Mouse (Mus musculus): ENCODE measurements at regions not wholly inside any gene's neighbourhood (a gene's known extent, or its start where the extent isn't known, plus 50 kb on each side); places are given as distances from the start of the nearest gene placed in this dataset.

DNA sequence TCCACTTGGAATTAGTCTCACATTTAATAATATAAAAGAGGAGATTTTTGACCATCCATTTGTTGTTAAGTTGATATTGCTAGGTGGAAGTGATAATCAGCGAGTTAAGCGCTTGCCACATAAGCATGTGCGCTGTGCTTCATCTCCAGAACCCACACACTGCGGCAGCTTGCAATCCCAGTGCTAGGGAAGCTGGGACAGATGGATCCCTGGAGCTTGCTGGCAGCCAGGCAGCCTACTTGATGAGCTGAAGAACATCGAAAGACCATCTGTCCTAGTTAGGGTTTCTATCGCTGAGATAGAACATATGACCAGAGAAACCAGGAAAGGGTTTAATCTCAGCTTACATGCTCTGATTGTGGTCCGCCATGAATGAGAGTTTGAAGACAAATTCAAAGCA lies 266.1 kb upstream of the Pfn2 start:
- Histone ChIP-seq H3K9me3 (no peaks in the 10 kb centered on the region), H3K36me3 (no peaks in the 10 kb centered on the region), H3K27ac (replicated peaks) (no peak overlapping the region), H3K27me3 (no peaks in the 10 kb centered on the region), H3K4me2 (replicated peaks) (no peak overlapping the region), H3K4me3 (no peak overlapping the region), H3K9ac (replicated peaks) (no peak overlapping the region), H3K4me1 (peaks cover 4% of the 10 kb centered on the region)
- WGBS = 98% methylated on average over 7 of the region's 7 CpGs
- no peak for ATAC-seq (ENCODE audit: low FRiP score, low read depth)

DNA sequence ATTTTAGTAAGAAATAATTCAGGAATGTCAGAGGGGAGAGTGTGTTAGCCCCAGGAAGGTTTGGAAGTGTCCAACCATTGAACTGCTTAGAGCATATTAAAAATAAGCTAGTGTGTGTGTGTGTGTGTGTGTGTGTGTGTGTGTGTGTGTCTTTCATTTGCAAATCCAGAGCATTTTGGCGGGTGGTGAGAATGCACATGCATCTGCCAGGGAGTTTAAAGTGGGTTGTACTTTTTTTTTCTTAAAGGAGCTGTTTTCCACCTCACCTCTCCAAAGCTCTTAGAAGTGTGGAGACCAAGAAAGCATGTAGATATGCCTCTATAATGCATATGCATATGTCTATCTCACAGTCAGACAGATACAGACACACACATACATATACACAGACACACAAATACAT lies 267.6 kb upstream of the Pfn2 start:
- Histone ChIP-seq H3K4me1 (peaks cover 4% of the 10 kb centered on the region), H3K27ac (replicated peaks) (no peak overlapping the region), H3K4me3 (no peak overlapping the region), H3K9me3 (no peaks in the 10 kb centered on the region), H3K27me3 (no peaks in the 10 kb centered on the region), H3K9ac (replicated peaks) (no peak overlapping the region), H3K36me3 (no peaks in the 10 kb centered on the region), H3K4me2 (replicated peaks) (no peak overlapping the region)
- ATAC-seq (ENCODE audit: low FRiP score, low read depth) = no peak
- WGBS = 50% methylated on average over 1 of the region's 1 CpGs

GRCm38 (mm10) chr3:58116848-58117247 lies 269.0 kb upstream of the Pfn2 start:
- Histone ChIP-seq H3K9ac (replicated peaks) (no peak overlapping the region), H3K9me3 (no peaks in the 10 kb centered on the region), H3K4me2 (replicated peaks) (no peak overlapping the region), H3K27ac (replicated peaks) (no peak overlapping the region), H3K4me3 (no peak overlapping the region), H3K36me3 (no peaks in the 10 kb centered on the region), H3K27me3 (no peaks in the 10 kb centered on the region), H3K4me1 (peaks cover 4% of the 10 kb centered on the region)
- ATAC-seq (ENCODE audit: low FRiP score, low read depth) = no peak
- 83% methylated on average over 7 of the region's 7 CpGs for WGBS

- H3K4me1 ChIP-seq = no peaks in the 10 kb centered on the region
- no peak overlapping the region for H3K4me2 ChIP-seq (replicated peaks)
- 57% methylated on average over 3 of the region's 3 CpGs for WGBS
- no peaks in the 10 kb centered on the region; the same call in 1 of the 2 replicates for H3K27me3 ChIP-seq
- ATAC-seq (ENCODE audit: low FRiP score, low read depth) = no peak
- no peak overlapping the region for H3K9ac ChIP-seq (replicated peaks)
- no peak overlapping the region for H3K27ac ChIP-seq (replicated peaks)
- H3K36me3 ChIP-seq = no peaks in the 10 kb centered on the region
- no peaks in the 10 kb centered on the region for H3K9me3 ChIP-seq
- H3K4me3 ChIP-seq = no peak overlapping the region
Observed at GRCm38 (mm10) chr3:58120051-58120450, 272.2 kb upstream of the Pfn2 start.

DNA sequence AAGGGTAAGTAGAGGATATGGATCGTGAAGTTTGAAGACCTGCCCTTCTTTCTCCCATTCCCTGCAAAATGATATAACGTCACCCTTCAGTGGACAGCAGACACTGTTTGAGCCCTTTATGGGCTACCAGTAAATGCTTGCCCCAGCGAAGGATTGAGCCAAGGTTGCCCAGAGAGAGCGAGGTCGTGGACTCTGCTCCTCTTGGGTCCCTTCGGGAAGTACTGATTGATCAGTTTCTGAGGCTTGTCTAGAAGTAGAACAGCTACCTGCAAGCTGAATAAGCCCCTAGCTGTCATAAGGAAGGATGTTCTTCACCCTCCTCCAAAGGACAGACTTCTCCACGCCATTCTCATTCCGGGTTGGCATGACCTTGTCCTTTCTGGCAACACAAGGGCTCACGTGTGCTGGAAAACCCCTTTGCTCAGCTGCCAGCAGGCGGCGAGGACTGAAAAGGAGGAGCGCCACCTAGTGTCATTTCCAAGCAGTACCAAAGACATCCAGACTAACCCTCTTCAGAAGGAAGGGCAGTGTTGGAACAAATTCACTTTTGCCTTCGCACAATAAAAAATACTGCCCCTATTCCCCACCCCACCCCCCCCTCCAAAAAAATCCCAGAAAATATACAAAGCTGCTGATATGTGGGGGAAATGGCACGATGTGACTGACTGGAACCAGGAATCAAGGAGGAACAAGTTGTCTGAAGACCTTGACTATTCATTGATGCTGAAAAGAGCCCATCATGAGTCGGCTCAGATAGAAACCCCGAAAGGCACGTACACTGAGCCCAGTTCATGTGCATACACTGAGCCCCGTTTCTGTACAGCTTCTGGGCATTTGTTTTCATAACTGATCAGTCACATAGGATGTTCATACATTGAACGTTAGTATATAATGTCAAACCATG lies 274.8 kb upstream of the Pfn2 start:
- H3K27ac ChIP-seq (replicated peaks) = no peak overlapping the region
- peak; percentile 85 for ATAC-seq (ENCODE audit: low FRiP score, low read depth)
- no peaks in the 10 kb centered on the region for H3K9me3 ChIP-seq
- no peak overlapping the region for H3K4me3 ChIP-seq
- H3K4me2 ChIP-seq (replicated peaks) = no peak overlapping the region
- WGBS = 48% methylated on average over 19 of the region's 19 CpGs
- H3K4me1 ChIP-seq = no peaks in the 10 kb centered on the region
- no peaks in the 10 kb centered on the region; the same call in 1 of the 2 replicates for H3K27me3 ChIP-seq
- H3K9ac ChIP-seq (replicated peaks) = no peak overlapping the region
- no peaks in the 10 kb centered on the region for H3K36me3 ChIP-seq

DNA sequence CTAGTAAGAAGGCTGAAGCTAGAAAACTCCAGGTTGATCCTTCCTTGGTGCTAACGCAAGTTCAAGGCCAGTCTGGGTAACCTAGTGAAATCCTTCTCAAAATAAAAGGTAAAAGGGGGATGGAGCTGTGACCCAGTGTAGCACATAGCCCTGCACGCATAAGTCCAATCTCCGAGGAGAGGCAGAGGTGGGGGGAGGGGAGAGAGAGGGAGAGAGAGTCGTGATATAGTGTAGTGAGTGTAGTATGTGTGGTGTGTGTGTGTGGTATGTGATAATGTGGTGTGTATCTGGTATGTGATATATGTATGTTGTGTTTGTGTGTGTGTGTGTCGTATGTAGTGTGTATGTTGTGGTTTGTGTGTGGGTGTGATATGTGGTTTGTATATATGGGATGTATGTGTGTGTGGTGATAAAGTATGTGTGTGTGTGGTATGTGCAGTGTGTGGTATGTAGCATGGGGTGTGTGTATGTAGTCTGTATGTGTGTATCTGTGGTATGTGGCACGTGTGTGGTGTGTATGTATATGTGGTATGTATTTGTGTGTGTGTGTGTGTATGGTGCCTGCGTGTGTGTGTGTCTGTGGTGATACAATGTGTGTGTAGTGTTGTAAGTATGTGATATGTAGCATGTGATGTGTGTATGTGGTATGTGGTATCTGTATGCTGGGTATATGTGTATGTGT lies 275.7 kb upstream of the Pfn2 start:
- Histone ChIP-seq H3K9ac (replicated peaks) (0 out of 2 replicates have a peak overlapping the region, but pooled peaks have one; percentile 39), H3K4me3 (no peak overlapping the region), H3K36me3 (no peaks in the 10 kb centered on the region), H3K4me2 (replicated peaks) (no peak overlapping the region), H3K27ac (replicated peaks) (no peak overlapping the region), H3K9me3 (no peaks in the 10 kb centered on the region), H3K27me3 (no peaks in the 10 kb centered on the region; the same call in 1 of the 2 replicates), H3K4me1 (no peaks in the 10 kb centered on the region)
- 78% methylated on average over 7 of the region's 7 CpGs for WGBS
- peak; percentile 21; the same call in 1 of the 2 replicates for ATAC-seq (ENCODE audit: low FRiP score, low read depth)

GRCm38 (mm10) chr3:58124886-58125285 lies 277.0 kb upstream of the Pfn2 start:
- Histone ChIP-seq H3K9ac (replicated peaks) (no peak overlapping the region), H3K4me1 (no peaks in the 10 kb centered on the region), H3K27me3 (no peaks in the 10 kb centered on the region; the same call in 1 of the 2 replicates), H3K4me3 (no peak overlapping the region), H3K4me2 (replicated peaks) (no peak overlapping the region), H3K27ac (replicated peaks) (no peak overlapping the region), H3K9me3 (no peaks in the 10 kb centered on the region), H3K36me3 (no peaks in the 10 kb centered on the region)
- 86% methylated on average over 1 of the region's 1 CpGs for WGBS
- ATAC-seq (ENCODE audit: low FRiP score, low read depth) = no peak

- H3K36me3 ChIP-seq = no peaks in the 10 kb centered on the region
- no peak overlapping the region for H3K27ac ChIP-seq (replicated peaks)
- H3K27me3 ChIP-seq = no peaks in the 10 kb centered on the region; the same call in 1 of the 2 replicates
- H3K4me1 ChIP-seq = no peaks in the 10 kb centered on the region
- H3K9me3 ChIP-seq = no peaks in the 10 kb centered on the region
- no peak overlapping the region for H3K4me2 ChIP-seq (replicated peaks)
- no peak overlapping the region for H3K9ac ChIP-seq (replicated peaks)
- H3K4me3 ChIP-seq = no peak overlapping the region
- ATAC-seq (ENCODE audit: low FRiP score, low read depth) = no peak
Observed at GRCm38 (mm10) chr3:58126996-58127395, 279.1 kb upstream of the Pfn2 start.

DNA sequence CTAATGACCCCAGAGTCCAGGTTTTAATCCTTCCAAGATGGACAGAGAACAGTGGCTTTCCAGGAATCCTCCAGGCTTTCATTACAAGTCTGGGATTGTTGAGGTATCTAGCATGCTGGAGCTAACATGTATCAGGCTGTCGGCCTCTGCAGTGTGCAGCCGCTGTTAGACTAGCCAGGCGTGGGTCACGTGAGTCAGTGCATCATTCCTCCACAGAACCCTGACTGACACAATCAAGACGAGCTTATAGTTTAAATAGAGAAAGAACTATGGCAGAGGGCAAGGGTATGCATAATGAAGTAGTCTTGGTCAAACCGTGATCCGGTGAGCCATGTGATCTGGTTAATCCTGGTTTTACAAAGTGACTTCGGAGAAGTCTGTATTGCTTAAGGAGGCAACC lies 280.2 kb upstream of the Pfn2 start:
- H3K36me3 ChIP-seq = no peaks in the 10 kb centered on the region
- no peak for ATAC-seq (ENCODE audit: low FRiP score, low read depth)
- H3K4me3 ChIP-seq = no peak overlapping the region
- WGBS = 43% methylated on average over 8 of the region's 8 CpGs
- no peak overlapping the region for H3K27ac ChIP-seq (replicated peaks)
- H3K4me2 ChIP-seq (replicated peaks) = no peak overlapping the region
- no peak overlapping the region for H3K9ac ChIP-seq (replicated peaks)
- no peaks in the 10 kb centered on the region for H3K4me1 ChIP-seq
- no peaks in the 10 kb centered on the region; the same call in 1 of the 2 replicates for H3K27me3 ChIP-seq
- H3K9me3 ChIP-seq = no peaks in the 10 kb centered on the region

DNA sequence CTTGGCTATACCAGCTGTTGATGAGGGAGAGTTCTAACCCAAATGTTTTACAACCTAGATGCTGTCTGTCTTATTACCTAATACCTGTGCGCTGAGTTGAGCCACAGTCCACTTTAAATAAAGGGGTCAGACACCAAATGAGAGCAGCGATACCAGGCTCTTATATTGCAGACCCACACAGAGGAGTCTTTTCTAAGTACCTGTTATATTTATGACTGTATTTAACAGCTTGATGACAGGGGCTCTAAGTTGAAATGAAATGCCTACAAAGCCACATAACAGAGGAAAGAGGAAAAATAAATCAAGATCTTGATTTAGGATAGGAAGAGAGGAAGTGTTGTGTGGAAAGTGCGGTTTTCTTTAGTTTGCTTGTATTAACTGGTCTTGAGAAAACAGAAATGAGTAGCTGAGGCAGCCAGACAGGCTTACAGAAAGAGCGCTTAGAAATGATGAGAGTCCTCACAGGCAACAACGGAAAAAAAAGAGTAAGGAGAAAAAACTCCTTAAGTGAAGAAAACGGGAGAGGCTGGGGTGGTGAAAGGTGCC lies 281.6 kb upstream of the Pfn2 start:
- no peak overlapping the region for H3K27ac ChIP-seq (replicated peaks)
- WGBS = 67% methylated on average over 6 of the region's 6 CpGs
- no peak overlapping the region for H3K4me3 ChIP-seq
- no peaks in the 10 kb centered on the region for H3K9me3 ChIP-seq
- H3K36me3 ChIP-seq = no peaks in the 10 kb centered on the region
- H3K9ac ChIP-seq (replicated peaks) = no peak overlapping the region
- H3K4me1 ChIP-seq = no peaks in the 10 kb centered on the region
- no peaks in the 10 kb centered on the region for H3K27me3 ChIP-seq
- no peak for ATAC-seq (ENCODE audit: low FRiP score, low read depth)
- no peak overlapping the region for H3K4me2 ChIP-seq (replicated peaks)

GRCm38 (mm10) chr3:58135607-58136365 lies 278.7 kb upstream of the Tsc22d2 start:
- Histone ChIP-seq H3K27me3 (no peaks in the 10 kb centered on the region), H3K4me2 (replicated peaks) (no peak overlapping the region), H3K36me3 (no peaks in the 10 kb centered on the region), H3K9ac (replicated peaks) (no peak overlapping the region), H3K9me3 (no peaks in the 10 kb centered on the region), H3K4me1 (no peaks in the 10 kb centered on the region), H3K4me3 (no peak overlapping the region), H3K27ac (replicated peaks) (no peak overlapping the region)
- WGBS = 34% methylated on average over 10 of the region's 10 CpGs
- ATAC-seq (ENCODE audit: low FRiP score, low read depth) = no peak

Data from midbrain, embryonic 12.5 days (tissue).